Mouse (Mus musculus) cortical plate, adult 2 months (tissue): ENCODE data around the gene Akr1b10. TPM values are rescaled to one million over a fixed set of nuclear protein-coding genes. Genes with fewer than 3 reads are reported as not detected.
"Not testable (repeated sequence)": the region's sequence is repeated elsewhere in the genome, so short reads cannot be mapped to it uniquely, and the experiment has no call there.

ENCODE experiments used
- H3K27ac ChIP-seq: fragments of 200-500 bp; 2 replicates; pipeline ENCODE4 v1.5.1; 2012; ENCODE audit warnings: low read length, control low read depth, inconsistent platforms; ENCODE audit not compliant: insufficient read depth
- H3K4me1 ChIP-seq: fragments of 200-500 bp; 2 replicates; pipeline ENCODE4 v1.6.1; 2011; ENCODE audit warnings: low read length; ENCODE audit not compliant: control insufficient read depth, insufficient read depth
- H3K4me3 ChIP-seq: fragments of 200-500 bp; 2 replicates; pipeline ENCODE4 v1.5.1; 2011; ENCODE audit warnings: mild to moderate bottlenecking, low read length, control low read depth; ENCODE audit not compliant: insufficient read depth
- CTCF ChIP-seq: fragments of 200-500 bp; IDR thresholded peaks from 2 replicates; pipeline ENCODE4 v1.5.1; 2011; ENCODE audit warnings: mild to moderate bottlenecking, control low read depth, low read length; ENCODE audit not compliant: insufficient read depth; ENCODE audit errors: extremely low read depth
- POLR2A ChIP-seq: fragments of 200-500 bp; IDR thresholded peaks from 2 replicates; pipeline ENCODE4 v1.6.1; 2011; ENCODE audit warnings: mild to moderate bottlenecking, low read length, control low read depth; ENCODE audit not compliant: insufficient read depth; ENCODE audit errors: extremely low read depth
- polyA plus RNA-seq: library from polyadenylated mRNA; depleted of rRNA; stranded (reverse); fragments of >200 nt; gene quantifications from 2 replicates; pipeline ENCODE4 v1.2.3, GENCODE M21; 2012

Akr1b10 gene
- polyA plus RNA-seq, 1 experiment: 29.7 TPM

DNA sequence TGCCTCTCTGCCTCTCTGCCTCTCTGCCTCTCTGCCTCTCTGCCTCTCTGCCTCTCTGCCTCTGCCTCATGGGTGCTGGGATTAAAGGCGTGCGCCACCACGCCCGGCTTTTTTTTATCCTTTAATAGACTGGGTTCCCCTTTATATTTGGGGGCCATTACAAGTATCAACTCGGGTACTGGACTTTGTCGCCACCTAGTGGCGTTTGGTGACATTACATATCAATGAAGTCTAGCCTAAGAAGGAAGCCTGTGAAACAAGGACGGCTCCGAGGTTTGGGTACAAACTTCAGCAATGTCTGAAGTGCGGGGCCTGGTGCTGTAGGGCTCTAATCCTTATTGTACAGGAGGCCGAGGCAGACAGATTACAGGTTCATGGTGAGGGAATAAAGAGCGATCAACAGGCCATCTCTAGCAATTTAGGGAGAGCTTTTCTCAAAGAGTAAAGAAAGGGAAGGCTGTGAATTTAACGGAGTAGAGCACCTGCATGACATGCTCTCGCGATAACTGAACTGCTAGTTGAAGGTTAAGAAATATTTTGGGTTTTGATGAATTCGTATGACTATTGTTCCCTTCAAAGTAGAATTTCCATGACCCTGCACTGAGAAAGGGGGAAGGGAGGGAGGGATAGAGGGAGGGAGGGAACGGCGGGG, 12.2 kb upstream of the Akr1b10 start:
- peak; percentile 63 for TF ChIP-seq CTCF
- TF ChIP-seq POLR2A: no peak
- H3K4me3 ChIP-seq: no peak overlapping the region
- no peaks in the 10 kb centered on the region; the same call in 1 of the 2 replicates for H3K4me1 ChIP-seq
- H3K27ac ChIP-seq: no peak overlapping the region

DNA sequence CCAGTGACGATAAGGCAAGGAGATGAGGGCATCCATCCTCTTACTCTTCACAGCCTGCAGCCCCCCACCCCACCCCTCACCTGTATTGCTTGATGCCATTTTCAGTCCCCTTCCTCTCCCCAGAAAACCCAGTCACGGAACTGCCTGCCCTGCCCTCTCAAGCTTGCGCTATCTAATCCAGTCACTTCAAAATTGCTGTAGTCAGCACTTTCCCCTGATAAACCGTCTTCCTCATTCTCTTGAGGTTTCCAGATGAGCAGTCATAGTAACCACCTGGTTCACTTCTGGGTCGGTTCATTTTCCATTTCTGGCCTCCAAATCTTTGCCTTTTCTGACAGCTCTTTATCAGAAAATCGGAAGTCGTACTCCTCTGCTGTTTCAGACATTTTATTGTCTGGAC, 10.2 kb upstream of the Akr1b10 start:
- no peaks in the 10 kb centered on the region; the same call in 1 of the 2 replicates for H3K4me1 ChIP-seq
- no peak overlapping the region for H3K27ac ChIP-seq
- TF ChIP-seq POLR2A (no peak), CTCF (no peak)
- H3K4me3 ChIP-seq: no peak overlapping the region

DNA sequence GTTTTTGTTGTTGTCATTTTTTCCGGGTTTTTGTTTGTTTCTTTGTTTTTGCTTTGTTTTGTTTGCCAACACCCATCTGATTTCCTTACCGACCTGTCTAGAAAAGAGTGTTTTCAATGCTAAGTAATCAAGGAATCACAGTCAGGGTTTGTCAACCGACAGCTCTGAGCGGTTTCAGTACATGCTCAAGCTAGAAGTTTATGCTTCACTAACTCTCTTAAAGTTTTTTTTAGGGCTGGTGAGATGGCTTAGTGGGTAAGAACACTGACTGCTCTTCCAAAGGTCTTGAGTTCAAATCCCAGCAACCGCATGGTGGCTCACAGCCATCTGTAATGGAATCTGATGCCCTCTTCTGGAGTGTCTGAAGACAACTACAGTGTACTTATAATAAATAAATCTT, 8.1 kb upstream of the Akr1b10 start:
- H3K4me3 ChIP-seq, H3K4me1 ChIP-seq, H3K27ac ChIP-seq: not testable (repeated sequence)

GRCm38 (mm10) chr6:34383401-34383800, 617 bp upstream of the Akr1b10 start:
- Histone ChIP-seq H3K4me1 (0 out of 2 replicates have a peak, but pooled peaks cover 2% of the 10 kb centered on the region), H3K27ac (no peak overlapping the region), H3K4me3 (no peak overlapping the region; the same call in 1 of the 2 replicates)
- TF ChIP-seq CTCF (no peak), POLR2A (no peak)

GRCm38 (mm10) chr6:34384701-34385370, 818 bp downstream of the Akr1b10 start:
- peak overlapping the region; percentile 25 for H3K4me3 ChIP-seq
- 0 out of 2 replicates have a peak overlapping the region, but pooled peaks have one; percentile 2 for H3K27ac ChIP-seq
- TF ChIP-seq POLR2A: no peak
- H3K4me1 ChIP-seq: 0 out of 2 replicates have a peak, but pooled peaks cover 2% of the 10 kb centered on the region

DNA sequence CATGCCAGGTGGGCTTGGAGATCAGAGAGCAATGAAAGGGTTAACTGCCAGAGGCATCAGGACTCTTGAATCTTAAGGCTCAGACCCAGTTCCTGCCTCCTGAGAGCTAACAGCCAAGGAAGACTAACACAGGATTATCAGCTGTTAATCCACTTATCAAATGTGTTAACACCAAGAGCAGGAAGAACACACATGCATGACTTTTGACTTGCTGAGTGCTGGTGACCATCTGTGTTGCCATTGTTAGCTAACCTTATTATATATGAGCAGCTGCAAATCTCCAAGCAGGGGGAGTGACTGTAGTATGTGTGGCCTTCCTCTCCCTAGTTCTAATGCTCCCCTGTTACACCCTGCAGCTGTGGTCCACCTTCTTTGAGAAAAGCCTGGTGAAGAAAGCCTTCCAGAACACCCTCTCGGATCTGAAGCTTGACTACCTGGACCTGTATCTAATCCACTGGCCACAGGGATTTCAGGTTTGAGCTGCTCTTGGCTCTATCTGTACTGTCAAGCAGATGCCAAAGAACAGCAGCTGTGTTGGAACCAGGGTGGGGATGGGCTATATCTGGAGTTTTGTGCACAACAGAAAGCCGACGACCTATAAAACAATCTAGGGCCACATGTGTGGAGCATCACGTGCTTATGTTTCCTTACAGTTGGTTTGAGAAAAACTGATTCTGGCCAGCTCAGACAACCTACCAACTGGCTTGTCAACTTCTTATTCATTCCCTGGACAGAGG, 4.6 kb downstream of the Akr1b10 start:
- TF ChIP-seq POLR2A (no peak), CTCF (no peak)
- H3K4me3 ChIP-seq: no peak overlapping the region
- H3K27ac ChIP-seq: no peak overlapping the region
- H3K4me1 ChIP-seq: 0 out of 2 replicates have a peak, but pooled peaks cover 2% of the 10 kb centered on the region

- TF ChIP-seq CTCF (no peak), POLR2A (no peak)
- H3K27ac ChIP-seq: no peak overlapping the region
- no peaks in the 10 kb centered on the region for H3K4me1 ChIP-seq
- H3K4me3 ChIP-seq: no peak overlapping the region
These were observed 11.9 kb downstream of the Akr1b10 start for GRCm38 (mm10) chr6:34395897-34396296.

GRCm38 (mm10) chr6:34398431-34398830, 14.4 kb downstream of the Akr1b10 start:
- Histone ChIP-seq H3K27ac (no peak overlapping the region), H3K4me3 (no peak overlapping the region), H3K4me1 (no peaks in the 10 kb centered on the region)
- no peak for TF ChIP-seq CTCF
- TF ChIP-seq POLR2A: no peak

DNA sequence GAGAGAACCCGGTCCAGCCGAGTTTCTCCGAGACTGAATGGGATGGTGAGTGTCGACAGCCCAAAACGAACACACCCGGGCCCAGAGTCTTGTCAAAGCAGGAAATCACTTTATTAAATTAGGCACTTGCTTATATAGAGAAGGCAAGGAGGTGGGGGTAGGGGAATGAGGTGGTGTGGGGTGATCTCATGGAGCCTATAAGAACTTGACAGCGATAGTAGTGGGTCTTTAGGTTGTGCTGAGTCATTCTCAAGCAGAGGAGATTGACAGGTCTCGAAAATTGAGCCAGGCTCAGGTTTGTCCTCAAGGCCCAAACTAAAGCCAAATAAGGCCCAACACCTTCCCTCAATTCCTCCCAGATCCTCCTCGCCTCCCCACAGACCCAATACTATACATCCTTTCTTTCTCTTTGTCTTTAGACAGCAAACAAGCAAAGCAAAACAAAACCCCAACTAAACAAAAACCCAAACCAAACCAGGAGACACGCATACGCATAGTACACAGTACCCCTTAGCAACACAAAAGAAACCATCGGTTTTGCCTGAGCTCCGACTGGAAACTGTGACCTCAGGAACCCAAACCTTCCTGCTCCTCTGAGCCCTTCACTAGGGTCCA, 15.7 kb downstream of the Akr1b10 start:
- no peak for TF ChIP-seq CTCF
- TF ChIP-seq POLR2A: no peak
- Histone ChIP-seq H3K4me1 (no peaks in the 10 kb centered on the region), H3K4me3 (no peak overlapping the region)

More for the DNA sequence above, 15.7 kb downstream of the Akr1b10 start:
- no peak overlapping the region for H3K27ac ChIP-seq
